Mouse (Mus musculus) neural tube, embryonic 11.5 days (tissue): ENCODE data around the gene Fas. TPM values are rescaled to one million over a fixed set of nuclear protein-coding genes. Genes with fewer than 3 reads are reported as not detected.

Experiments
- ATAC-seq: fragments of 200-750 bp; cut with Nextera tagmentation; 2 replicates; pipeline ENCODE4 v1.8.0; 2017; ENCODE audit warnings: moderate number of reproducible peaks, mild to moderate bottlenecking, moderate TSS enrichment, moderate library complexity; ENCODE audit not compliant: insufficient read depth, low FRiP score, low TSS enrichment
- DNase-seq: peaks from one replicate; pipeline ENCODE4 v3.0.0-alpha.2; 2015; ENCODE audit warnings: low spot score
- H3K27ac ChIP-seq: fragments of 300-500 bp; sonication (generic); 2 replicates; pipeline ENCODE4 v1.5.1; 2014; ENCODE audit warnings: low read depth, mild to moderate bottlenecking, low read length
- H3K27me3 ChIP-seq: fragments of 300-500 bp; sonication (generic); 2 replicates; pipeline ENCODE4 v1.6.1; 2014; ENCODE audit warnings: mild to moderate bottlenecking, low read length, mixed read lengths; ENCODE audit not compliant: control insufficient read depth, insufficient read depth
- H3K36me3 ChIP-seq: fragments of 300-500 bp; sonication (generic); 2 replicates; pipeline ENCODE4 v1.6.1; 2014; ENCODE audit warnings: mild to moderate bottlenecking, low read length, moderate library complexity, mixed read lengths; ENCODE audit not compliant: control insufficient read depth, insufficient read depth
- H3K4me1 ChIP-seq: fragments of 300-500 bp; sonication (generic); 2 replicates; pipeline ENCODE4 v1.6.1; 2014; ENCODE audit warnings: low read length, mixed read lengths; ENCODE audit not compliant: control insufficient read depth, insufficient read depth
- H3K4me2 ChIP-seq: fragments of 300-500 bp; sonication (generic); 2 replicates; pipeline ENCODE4 v1.6.1; 2014; ENCODE audit warnings: low read depth, mild to moderate bottlenecking, moderate library complexity
- H3K4me3 ChIP-seq: fragments of 300-500 bp; sonication (generic); 2 replicates; pipeline ENCODE4 v1.5.1; 2014; ENCODE audit warnings: low read depth, low read length
- H3K9ac ChIP-seq: fragments of 300-500 bp; sonication (generic); 2 replicates; pipeline ENCODE4 v1.6.1; 2014; ENCODE audit warnings: mild to moderate bottlenecking, low read length
- H3K9me3 ChIP-seq: fragments of 300-500 bp; sonication (generic); 2 replicates; pipeline ENCODE4 v1.6.1; 2016; ENCODE audit warnings: low read length; ENCODE audit not compliant: control insufficient read depth
- WGBS: fragments of 180-500 bp; shearing (Covaris S2); extraction: QIAGEN DNeasy Blood & Tissue Kit; methylation state at CpG from one replicate; pipeline ENCODE4 v1.1.7; 2014; 5-methylcytosine and 5-hydroxymethylcytosine counted together
- polyA plus RNA-seq: library from polyadenylated mRNA; unstranded; fragments of >200 nt; fragmentation: Nextera tagmentation; extraction: Ambion mirVana; gene quantifications from 2 replicates; pipeline ENCODE4 v1.2.1, GENCODE M21; 2014

Fas gene
- polyA plus RNA-seq, 1 experiment from 2014 or later, result 0.76 TPM

- H3K27me3 ChIP-seq, result no peaks in the 10 kb centered on the region
- H3K9ac ChIP-seq, result no peak overlapping the region
- H3K4me2 ChIP-seq, result no peak overlapping the region
- no peaks in the 10 kb centered on the region for H3K36me3 ChIP-seq
- H3K4me1 ChIP-seq, result no peaks in the 10 kb centered on the region
- no peak overlapping the region for H3K27ac ChIP-seq
- ATAC-seq, result no peak
- H3K9me3 ChIP-seq, result no peaks in the 10 kb centered on the region
- DNase-seq, result no peak
- H3K4me3 ChIP-seq, result no peak overlapping the region
These were observed 14.5 kb downstream of the Fas start for GRCm38 (mm10) chr19:34304917-34305316.

GRCm38 (mm10) chr19:34306794-34307193 lies 16.3 kb downstream of the Fas start:
- no peaks in the 10 kb centered on the region for H3K27me3 ChIP-seq
- 85% methylated on average over 6 of the region's 6 CpGs for WGBS
- no peak for DNase-seq
- H3K4me1 ChIP-seq, result no peaks in the 10 kb centered on the region
- no peak overlapping the region for H3K4me2 ChIP-seq
- H3K9me3 ChIP-seq, result no peaks in the 10 kb centered on the region
- H3K36me3 ChIP-seq, result no peaks in the 10 kb centered on the region
- H3K4me3 ChIP-seq, result no peak overlapping the region
- ATAC-seq, result no peak
- no peak overlapping the region for H3K27ac ChIP-seq
- H3K9ac ChIP-seq, result no peak overlapping the region

- Histone ChIP-seq H3K4me1 (no peaks in the 10 kb centered on the region), H3K9me3 (no peaks in the 10 kb centered on the region), H3K36me3 (no peaks in the 10 kb centered on the region), H3K27ac (no peak overlapping the region), H3K4me3 (no peak overlapping the region), H3K27me3 (no peaks in the 10 kb centered on the region), H3K9ac (no peak overlapping the region), H3K4me2 (no peak overlapping the region)
- 63% methylated on average over 5 of the region's 5 CpGs for WGBS
- DNase-seq (no peak), ATAC-seq (no peak)
These were observed 21.8 kb downstream of the Fas start for GRCm38 (mm10) chr19:34312151-34312728.

- H3K4me3 ChIP-seq, result no peak overlapping the region
These were observed 37.6 kb downstream of the Fas start for GRCm38 (mm10) chr19:34328051-34328450.

GRCm38 (mm10) chr19:34334300-34334699 lies 43.8 kb downstream of the Fas start:
- Histone ChIP-seq H3K36me3 (no peaks in the 10 kb centered on the region), H3K9me3 (no peaks in the 10 kb centered on the region), H3K27me3 (no peaks in the 10 kb centered on the region), H3K4me2 (no peak overlapping the region), H3K4me3 (no peak overlapping the region), H3K27ac (no peak overlapping the region), H3K4me1 (no peaks in the 10 kb centered on the region), H3K9ac (no peak overlapping the region)
- DNase-seq, result peak; percentile 73
- ATAC-seq, result 0 out of 2 replicates have a peak, but pooled peaks have one; percentile 50
- WGBS, result 4% methylated on average over 2 of the region's 2 CpGs

More at GRCm38 (mm10) chr19:34328051-34328450, 37.6 kb downstream of the Fas start:
- no peaks in the 10 kb centered on the region for H3K27me3 ChIP-seq
- ATAC-seq, result no peak
- no peaks in the 10 kb centered on the region for H3K9me3 ChIP-seq
- no peak overlapping the region for H3K4me2 ChIP-seq
- no peaks in the 10 kb centered on the region for H3K4me1 ChIP-seq
- DNase-seq, result no peak
- no peak overlapping the region for H3K9ac ChIP-seq
- H3K27ac ChIP-seq, result no peak overlapping the region
- 68% methylated on average over 3 of the region's 3 CpGs for WGBS
- no peaks in the 10 kb centered on the region for H3K36me3 ChIP-seq

GRCm38 (mm10) chr19:34344702-34345101 lies 54.2 kb downstream of the Fas start:
- H3K36me3 ChIP-seq, result no peaks in the 10 kb centered on the region
- no peak overlapping the region for H3K4me3 ChIP-seq
- H3K9me3 ChIP-seq, result no peaks in the 10 kb centered on the region
- no peak overlapping the region for H3K4me2 ChIP-seq
- no peak for ATAC-seq
- H3K9ac ChIP-seq, result no peak overlapping the region
- no peaks in the 10 kb centered on the region for H3K27me3 ChIP-seq
- WGBS, result 78% methylated on average over 2 of the region's 2 CpGs
- no peak overlapping the region for H3K27ac ChIP-seq
- no peaks in the 10 kb centered on the region for H3K4me1 ChIP-seq
- DNase-seq, result no peak

- no peak for DNase-seq
- Histone ChIP-seq H3K9me3 (no peaks in the 10 kb centered on the region), H3K27me3 (no peaks in the 10 kb centered on the region)
These were observed 55.3 kb downstream of the Fas start for GRCm38 (mm10) chr19:34345616-34346267.

GRCm38 (mm10) chr19:34353291-34353805 lies 62.9 kb downstream of the Fas start:
- Histone ChIP-seq H3K9ac (no peak overlapping the region), H3K9me3 (no peaks in the 10 kb centered on the region), H3K36me3 (no peaks in the 10 kb centered on the region), H3K4me1 (no peaks in the 10 kb centered on the region), H3K27ac (no peak overlapping the region), H3K4me2 (no peak overlapping the region), H3K4me3 (no peak overlapping the region), H3K27me3 (no peaks in the 10 kb centered on the region)
- ATAC-seq (no peak), DNase-seq (no peak)
- 42% methylated on average over 3 of the region's 3 CpGs for WGBS

More at GRCm38 (mm10) chr19:34345616-34346267, 55.3 kb downstream of the Fas start:
- H3K4me3 ChIP-seq, result no peak overlapping the region
- H3K4me1 ChIP-seq, result no peaks in the 10 kb centered on the region
- H3K27ac ChIP-seq, result no peak overlapping the region
- H3K9ac ChIP-seq, result no peak overlapping the region
- no peaks in the 10 kb centered on the region for H3K36me3 ChIP-seq
- no peak overlapping the region for H3K4me2 ChIP-seq
- no peak for ATAC-seq
- 65% methylated on average over 8 of the region's 8 CpGs for WGBS

GRCm38 (mm10) chr19:34362639-34363038 lies 72.2 kb downstream of the Fas start:
- Histone ChIP-seq H3K27me3 (no peaks in the 10 kb centered on the region), H3K9ac (no peak overlapping the region), H3K4me3 (no peak overlapping the region), H3K9me3 (no peaks in the 10 kb centered on the region), H3K36me3 (no peaks in the 10 kb centered on the region), H3K4me1 (no peaks in the 10 kb centered on the region), H3K27ac (no peak overlapping the region), H3K4me2 (no peak overlapping the region)
- DNase-seq (no peak), ATAC-seq (no peak)
- WGBS, result 93% methylated on average over 1 of the region's 1 CpGs
